Mouse (Mus musculus) left cerebral cortex, postnatal 10 days (tissue): ENCODE data around the gene Abcb1a. TPM values are rescaled to one million over a fixed set of nuclear protein-coding genes. Genes with fewer than 3 reads are reported as not detected.
"Not testable (repeated sequence)": the region's sequence is repeated elsewhere in the genome, so short reads cannot be mapped to it uniquely, and the experiment has no call there.

ENCODE experiments used
- DNase-seq, 2 experiments: peaks; one replicate each; pipeline ENCODE4 v3.0.0; 2021 to 2022; ENCODE audit warnings: low spot score in 2 of 2, mixed read lengths in 1 of 2; ENCODE audit errors: extremely low spot score in 1 of 2
- intact Hi-C: fragments of 180-260 bp; cut with DNase I; formaldehyde crosslinking; loops from one replicate; pipeline ENCODE4 v1.15.1; 2025
- total RNA-seq, 2 experiments: library from RNA; stranded (reverse); gene quantifications; 2 replicates each; pipeline ENCODE4 v1.2.3; 2021

The Abcb1a gene
- total RNA-seq, 2 experiments from 2014 or later: 10.3 to 12.6 TPM

- intact Hi-C loops: no loop called here
- no peak for DNase-seq
Measured at GRCm38 (mm10) chr5:8719556-8719955, 59.7 kb downstream of the Abcb1a start.

DNA sequence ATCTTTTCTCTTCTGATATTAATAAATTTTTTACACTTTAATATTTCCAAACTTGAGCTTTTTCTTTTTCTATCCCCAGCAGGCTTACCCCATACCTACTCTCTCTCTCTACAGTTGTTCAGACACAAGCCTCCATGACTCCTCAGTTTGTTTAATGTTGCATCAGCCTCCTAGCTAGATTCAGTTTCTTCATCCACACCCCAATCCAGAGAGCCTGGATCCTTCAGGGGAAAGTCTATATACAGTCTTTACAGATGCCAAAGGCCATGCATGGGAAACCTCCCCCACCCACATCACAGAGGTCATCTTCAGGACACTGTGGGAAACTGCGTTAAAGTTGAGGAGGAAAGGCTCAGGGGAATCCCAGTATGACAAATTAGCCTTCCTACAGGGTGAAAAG is 62.3 kb downstream of the Abcb1a start:
- intact Hi-C loops: no loop called here

DNA sequence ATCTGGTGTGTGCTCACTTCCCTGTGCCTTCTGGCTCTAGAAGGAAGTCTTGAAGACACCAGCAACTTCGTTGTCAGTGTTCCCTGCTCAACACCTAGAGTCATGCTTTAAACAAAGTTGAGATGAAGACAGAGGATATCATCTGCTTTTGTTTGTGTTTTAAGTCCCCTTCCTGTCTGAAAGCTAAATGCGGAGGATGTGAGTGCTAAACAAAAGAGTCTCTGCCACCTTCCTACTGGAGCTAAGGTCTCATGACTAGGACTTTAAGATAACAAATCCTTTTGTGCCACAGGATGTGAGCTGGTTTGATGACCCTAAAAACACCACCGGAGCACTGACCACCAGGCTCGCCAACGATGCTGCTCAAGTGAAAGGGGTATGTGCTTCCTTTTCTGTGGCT is 63.0 kb downstream of the Abcb1a start:
- intact Hi-C loops: no loop called here

More for the DNA sequence above, 62.3 kb downstream of the Abcb1a start:
- DNase-seq: no peak

GRCm38 (mm10) chr5:8727760-8728159 is 67.9 kb downstream of the Abcb1a start:
- no peak for DNase-seq
- intact Hi-C loops: no loop called here

More for the DNA sequence above, 63.0 kb downstream of the Abcb1a start:
- DNase-seq: no peak

DNA sequence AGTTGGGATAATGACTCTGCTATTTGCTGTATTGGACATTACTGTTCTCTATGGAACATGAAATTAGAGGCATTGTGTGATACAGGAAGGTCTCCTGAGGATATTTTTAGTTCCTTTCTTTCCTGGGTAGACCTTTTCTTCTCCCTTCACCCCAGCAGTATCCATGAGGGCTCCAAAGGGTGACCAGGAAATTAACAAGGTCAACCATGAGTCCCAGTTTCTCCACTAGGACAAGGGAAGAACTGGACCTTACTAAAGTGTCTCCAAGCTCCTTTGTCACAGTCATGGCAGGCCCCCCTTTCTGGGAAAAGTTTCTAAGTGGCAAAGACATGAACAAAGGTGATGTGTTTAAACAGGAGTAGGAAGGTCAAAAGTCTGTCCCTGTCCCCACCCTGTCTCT is 72.8 kb downstream of the Abcb1a start:
- DNase-seq: no peak
- intact Hi-C loops: no loop called here

- DNase-seq, intact Hi-C loops: not testable (repeated sequence)
Measured at GRCm38 (mm10) chr5:8733307-8733706, 73.4 kb downstream of the Abcb1a start.

DNA sequence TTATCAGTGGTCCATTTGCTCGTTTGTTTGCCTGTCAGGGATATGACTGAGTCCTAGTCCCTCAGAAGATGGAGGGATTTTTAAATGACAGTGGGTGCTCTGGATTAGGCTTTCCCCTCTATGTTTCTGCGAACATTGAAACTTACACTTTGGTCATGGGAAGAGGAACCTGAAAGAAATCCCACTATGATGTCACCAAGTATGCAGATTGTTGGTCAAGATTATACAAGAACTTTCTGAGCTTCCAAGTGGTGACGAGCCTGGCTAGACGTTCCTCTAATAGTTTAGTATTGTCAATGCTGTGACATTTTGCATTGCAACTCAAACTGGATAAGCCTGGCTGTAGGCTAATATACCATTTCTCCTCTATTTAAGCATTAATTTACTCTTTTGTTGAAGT is 76.5 kb downstream of the Abcb1a start:
- intact Hi-C loops: no loop called here
- no peak for DNase-seq

GRCm38 (mm10) chr5:8737062-8737461 is 77.2 kb downstream of the Abcb1a start:
- intact Hi-C loops: no loop called here

GRCm38 (mm10) chr5:8747244-8747643 is 87.4 kb downstream of the Abcb1a start:
- DNase-seq, intact Hi-C loops: not testable (repeated sequence)

More at GRCm38 (mm10) chr5:8737062-8737461, 77.2 kb downstream of the Abcb1a start:
- DNase-seq: no peak

GRCm38 (mm10) chr5:8772866-8773265 is 113.0 kb downstream of the Abcb1a start:
- no peak for DNase-seq
- intact Hi-C loops: no loop called here

DNA sequence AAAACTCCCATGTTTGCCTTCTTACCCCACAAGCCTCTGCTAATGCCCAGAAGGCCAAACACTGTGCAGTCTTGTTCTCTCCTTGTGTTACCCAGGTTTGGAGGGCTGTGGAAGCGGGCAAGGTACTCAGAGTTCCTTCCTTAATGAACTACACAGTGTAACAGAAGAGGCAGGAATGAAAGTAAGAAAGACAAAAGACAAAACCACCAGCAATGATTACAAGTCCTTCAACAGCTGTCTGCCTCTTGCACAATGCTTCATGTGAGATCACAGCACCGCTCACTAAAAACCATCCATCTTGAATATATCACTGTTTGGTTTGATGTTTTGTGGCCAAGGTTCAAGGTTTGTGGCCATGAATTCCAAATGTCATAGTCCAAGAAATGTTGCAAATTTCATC is 118.4 kb downstream of the Abcb1a start:
- intact Hi-C loops: no loop called here
- no peak for DNase-seq

- no peak for DNase-seq
- intact Hi-C loops: no loop called here
Measured at GRCm38 (mm10) chr5:8778751-8779150, 118.9 kb downstream of the Abcb1a start.

GRCm38 (mm10) chr5:8792281-8792680 is 132.4 kb downstream of the Abcb1a start:
- no peak for DNase-seq
- intact Hi-C loops: no loop called here

Other genes with a start within 250 kb of the Abcb1a start
- gene Dbf4, start 237.4 kb upstream of the Abcb1a start, total RNA-seq: 1 to 10 TPM; 4.2 to 4.7 TPM
- gene Slc25a40, start 237.2 kb upstream of the Abcb1a start, total RNA-seq: 10 to 100 TPM; 12.0 to 12.2 TPM
- 10 to 100 TPM; 46.0 to 48.0 TPM for gene Rundc3b, start 37.1 kb upstream of the Abcb1a start, total RNA-seq
- gene Abcb1b, start 138.1 kb downstream of the Abcb1a start, total RNA-seq: 1 to 10 TPM; 2.6 to 2.9 TPM
- gene Abcb4, start 233.6 kb downstream of the Abcb1a start, total RNA-seq: 1 to 10 TPM; 3.1 to 3.5 TPM